Mouse (Mus musculus) heart, postnatal 0 days (tissue): ENCODE results near the gene D1Ertd622e.

Experiments
- CTCF ChIP-seq: IDR thresholded peaks from 2 replicates; pipeline ENCODE4 v1.5.1; 2016; ENCODE audit warnings: antibody characterized with exemption, control low read depth, low read depth
- EP300 ChIP-seq: IDR thresholded peaks from 2 replicates; pipeline ENCODE4 v1.6.1; 2016; ENCODE audit warnings: antibody characterized with exemption, low read depth

DNA sequence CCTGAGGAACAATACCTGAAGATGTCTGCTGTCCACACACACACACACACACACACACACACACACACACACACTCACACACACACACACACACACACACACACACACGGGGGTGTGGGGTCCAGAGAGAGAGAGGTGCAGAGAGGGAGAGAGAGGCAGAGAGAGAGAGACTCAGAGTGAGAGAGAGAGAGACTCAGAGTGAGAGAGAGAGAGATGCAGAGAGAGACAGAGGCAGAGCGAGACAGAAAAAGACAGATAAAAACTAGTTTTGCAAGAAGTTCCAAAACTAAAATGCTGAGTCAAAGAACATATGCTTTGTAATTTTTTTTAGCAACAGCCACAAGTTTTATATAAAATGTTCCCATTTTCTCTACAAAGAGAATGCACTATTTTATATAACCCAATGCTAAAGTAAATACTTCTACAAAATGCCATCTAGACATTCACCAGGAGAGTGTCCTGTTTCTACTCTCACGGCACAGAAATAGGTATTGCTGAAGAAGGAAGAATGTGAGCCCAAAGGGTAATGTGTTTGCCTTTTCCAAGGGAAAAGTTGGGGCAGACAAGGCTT is 11.2 kb downstream of the D1Ertd622e start:
- TF ChIP-seq CTCF (no peak), EP300 (no peak)
